Mouse (Mus musculus) megakaryocyte, embryonic 14.5 days (primary cell): ENCODE measurements around the gene Col12a1.

Experiments
- FLI1 ChIP-seq: IDR thresholded peaks from 2 replicates; pipeline ENCODE4 v1.6.1; 2012; ENCODE audit warnings: low read length, inconsistent platforms, mixed read lengths
- GATA1 ChIP-seq: IDR thresholded peaks from 3 replicates; pipeline ENCODE4 v1.6.1; 2012; ENCODE audit warnings: mixed read lengths, low read length, inconsistent platforms, borderline replicate concordance

- no peak for TF ChIP-seq GATA1
- no peak for TF ChIP-seq FLI1
Measured at GRCm38 (mm10) chr9:79608795-79609194, 109.8 kb downstream of the Col12a1 start.
